Mouse (Mus musculus) monocyte, adult 5-6 weeks (primary cell): ENCODE measurements around the gene Tmem165. TPM values are rescaled to one million over a fixed set of nuclear protein-coding genes. Genes with fewer than 3 reads are reported as not detected.

Experiments used
- ATAC-seq: fragments of 153-309, 156-312 bp; replicated peaks from 2 replicates; pipeline ENCODE4 v1.8.0; 2017; ENCODE audit warnings: mild to moderate bottlenecking; ENCODE audit not compliant: low TSS enrichment, insufficient number of reproducible peaks, severe bottlenecking, poor library complexity, low FRiP score
- total RNA-seq: library from RNA; stranded (forward); fragments of 200-1000, 200-491, 200-594 nt; gene quantifications from 3 replicates; pipeline ENCODE4 v1.2.3, GENCODE M21; 2017

Gene Tmem165
- total RNA-seq, 1 experiment from 2014 or later, result 34.7 TPM

DNA sequence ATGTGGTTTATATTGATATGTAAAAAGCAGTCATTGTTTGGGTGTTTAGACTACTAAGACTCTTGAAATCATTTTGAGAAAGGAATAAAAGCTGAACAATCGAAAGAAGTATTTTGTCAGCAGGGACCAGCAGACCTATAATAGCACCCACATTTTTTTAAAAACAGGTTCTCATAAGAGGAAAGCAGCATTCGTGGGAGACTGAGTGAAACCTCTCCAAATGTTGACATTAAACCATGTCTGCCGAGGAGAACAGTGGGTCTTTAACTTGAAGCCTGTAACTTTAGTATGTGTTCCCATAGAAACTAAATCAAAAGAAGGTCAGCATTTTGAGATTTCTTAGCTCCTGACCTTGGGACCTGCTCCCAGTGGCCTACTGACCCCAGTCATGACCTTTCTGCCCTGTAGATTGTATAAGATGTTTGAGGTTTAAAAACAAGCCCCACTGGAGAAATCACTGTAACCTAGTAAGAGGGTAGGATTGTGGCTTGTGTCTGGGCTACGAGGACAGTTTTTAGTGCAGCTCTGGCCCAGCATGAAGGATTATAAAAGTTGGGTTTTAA, 19.8 kb upstream of the Tmem165 start:
- no peak for ATAC-seq

DNA sequence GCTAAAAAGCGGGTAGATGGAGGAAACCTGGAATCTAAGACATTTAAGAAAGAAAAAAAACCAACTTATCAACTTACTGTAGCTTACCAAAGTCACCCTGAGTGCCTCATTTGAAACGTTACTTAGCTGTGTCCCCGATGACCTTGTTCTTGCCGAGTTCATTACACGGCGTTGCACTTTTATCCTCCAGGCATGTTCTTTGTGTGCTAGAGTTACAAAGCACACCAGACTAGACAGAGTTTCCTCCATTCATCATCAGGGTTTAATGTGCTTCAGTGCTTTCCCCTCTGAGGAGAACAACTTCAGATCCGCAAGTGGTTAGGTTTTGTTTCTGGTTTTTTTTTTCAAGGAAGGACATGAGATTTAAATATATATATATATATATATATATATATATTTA, 18.9 kb upstream of the Tmem165 start:
- no peak for ATAC-seq

DNA sequence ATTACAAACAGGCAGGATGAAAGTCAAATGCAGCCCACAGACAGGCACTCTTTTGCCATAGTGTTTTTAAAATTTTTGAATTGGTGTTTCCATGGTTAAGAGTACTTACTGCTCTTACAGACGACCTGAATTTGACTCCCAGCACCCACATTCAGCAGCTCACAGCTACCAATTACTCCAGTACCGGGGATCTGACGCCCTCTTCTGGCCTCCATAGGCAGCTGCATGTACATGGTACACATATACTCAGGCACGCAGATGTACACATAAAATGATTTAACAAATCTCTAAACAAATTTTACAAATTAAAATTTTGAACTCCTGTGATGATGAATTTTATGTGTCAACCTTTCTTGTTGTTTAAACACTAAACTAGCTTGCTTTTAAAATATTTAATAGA, 13.2 kb upstream of the Tmem165 start:
- no peak for ATAC-seq

DNA sequence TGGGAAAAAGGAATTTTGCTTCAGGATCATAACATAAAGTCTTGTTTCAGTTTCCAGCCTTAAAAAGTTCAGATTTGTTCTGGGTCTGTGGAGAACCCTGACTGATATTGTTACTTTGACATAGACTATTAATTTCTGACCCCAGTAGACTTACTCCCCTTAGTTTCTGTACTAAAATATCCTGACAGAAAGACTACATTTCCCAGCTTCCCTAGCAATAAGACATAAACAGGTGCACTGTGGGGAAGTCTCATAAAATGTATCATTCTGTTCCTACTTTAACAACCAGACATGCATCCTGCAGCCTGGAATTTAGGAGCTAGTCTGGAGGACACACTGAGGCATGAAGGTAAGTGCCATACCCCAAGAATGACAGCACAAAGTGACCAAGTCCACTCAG, 12.6 kb upstream of the Tmem165 start:
- no peak for ATAC-seq

DNA sequence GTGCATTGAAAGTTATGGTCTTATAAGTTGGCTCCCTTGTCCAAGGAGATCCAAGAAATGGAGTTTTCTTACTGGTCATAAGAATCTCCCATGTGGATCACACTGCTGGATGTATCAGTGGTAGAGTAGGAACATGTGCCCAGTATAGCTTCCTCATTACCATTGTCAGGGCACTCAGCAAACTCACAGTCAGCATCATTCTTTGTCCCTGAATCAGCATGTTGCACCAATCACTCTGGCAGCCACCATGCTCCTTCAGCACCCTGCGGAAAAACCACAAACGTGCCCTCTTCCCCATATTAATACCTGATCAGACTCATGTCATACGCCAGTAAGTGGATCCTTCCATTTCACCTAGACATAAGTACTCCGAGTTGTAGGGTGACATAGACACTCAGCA, 8.6 kb upstream of the Tmem165 start:
- no peak for ATAC-seq

DNA sequence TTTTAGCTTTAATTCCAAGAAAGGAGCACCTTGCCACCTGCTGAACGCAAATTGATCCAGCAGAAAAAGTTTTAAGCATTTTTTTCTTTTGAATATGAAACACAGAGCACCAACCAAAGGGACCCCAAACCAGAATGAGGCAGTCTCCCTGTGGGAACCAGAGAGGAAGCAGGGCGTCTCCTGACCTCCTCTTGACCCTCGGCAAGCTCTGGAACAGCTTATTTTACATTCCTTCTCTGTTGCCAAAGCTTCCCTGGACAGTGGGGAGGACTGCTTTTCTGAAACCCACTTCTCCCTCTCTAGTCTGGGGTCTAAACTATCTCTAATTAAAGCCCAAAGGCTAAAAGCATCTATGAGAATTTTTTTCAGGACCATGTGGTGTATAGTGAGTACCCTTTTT, 7.3 kb upstream of the Tmem165 start:
- ATAC-seq, result no peak

DNA sequence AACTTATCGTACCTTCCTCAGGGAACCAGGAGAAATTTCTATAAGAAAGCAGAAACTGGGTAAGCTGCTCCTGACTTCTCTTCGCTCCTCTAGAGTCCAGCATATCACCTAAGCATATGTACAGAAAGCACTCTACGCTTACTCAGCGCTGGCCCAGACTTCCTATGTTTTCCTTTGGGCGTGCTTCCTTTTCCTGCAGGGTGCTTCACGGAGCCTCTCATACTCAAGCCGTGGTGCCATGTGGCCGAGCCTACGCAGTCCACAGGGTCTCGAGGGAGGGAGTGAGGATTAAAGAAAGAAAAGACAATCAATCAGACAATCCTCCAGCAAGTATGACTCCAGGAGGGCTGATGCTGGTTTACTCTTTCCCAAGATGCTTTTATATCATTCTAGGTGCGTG, 6.8 kb upstream of the Tmem165 start:
- ATAC-seq, result no peak

DNA sequence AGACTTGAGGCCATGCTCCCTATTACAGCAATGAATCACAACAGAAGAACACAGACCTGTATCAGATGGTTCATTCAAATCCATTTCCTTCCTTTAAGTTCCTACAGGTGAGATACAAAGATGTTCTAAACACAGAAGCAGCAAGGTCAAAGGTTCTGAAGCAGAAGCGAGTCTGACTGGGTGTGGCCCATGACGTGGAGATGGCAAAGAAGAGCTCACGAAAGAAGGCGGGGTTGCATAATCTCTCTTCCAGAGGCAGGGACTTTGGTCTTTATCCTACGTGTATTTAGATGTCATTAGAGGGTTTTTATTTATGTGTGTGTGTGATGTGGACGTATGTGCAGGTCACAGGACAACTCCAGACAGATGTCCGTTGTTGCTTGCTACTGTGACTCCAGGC, 6.0 kb upstream of the Tmem165 start:
- ATAC-seq, result no peak

DNA sequence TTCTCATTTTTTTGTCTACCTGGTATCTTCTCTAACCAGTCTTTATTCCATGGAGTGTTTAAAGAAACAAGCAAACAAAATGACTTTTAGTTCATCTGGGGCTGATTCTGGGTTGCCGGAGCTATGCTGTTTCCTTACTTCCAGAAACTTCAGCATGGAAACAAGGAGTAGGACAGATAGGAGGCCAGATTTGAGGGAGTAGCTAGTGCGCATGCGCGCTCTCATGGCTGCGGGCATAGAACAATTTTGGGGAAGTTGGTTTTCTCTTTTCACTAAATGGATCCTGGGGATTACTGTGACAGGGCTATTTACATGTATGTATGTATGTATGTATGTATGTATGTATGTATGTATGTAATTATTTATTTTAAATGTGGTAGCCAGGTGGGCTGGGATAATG, 4.5 kb upstream of the Tmem165 start:
- no peak for ATAC-seq

DNA sequence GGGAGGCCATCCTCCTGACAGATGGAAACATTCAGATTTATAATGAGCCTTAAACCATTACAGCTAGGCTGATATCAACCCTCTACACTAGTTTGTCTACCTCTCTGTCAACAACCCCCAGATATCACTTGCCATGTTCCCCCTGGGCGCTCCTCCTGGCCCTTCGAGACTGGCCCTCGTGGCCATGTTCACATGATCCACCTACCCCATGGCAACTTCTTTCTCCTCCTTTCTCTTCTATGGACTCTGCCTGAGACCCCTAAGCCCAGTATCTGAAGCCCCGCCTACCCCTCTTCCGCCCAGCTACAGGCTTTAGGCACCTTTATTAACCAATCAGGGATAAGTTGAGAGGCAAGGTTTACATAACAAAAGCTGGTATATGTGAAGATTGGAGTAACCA, 3.9 kb upstream of the Tmem165 start:
- no peak for ATAC-seq

DNA sequence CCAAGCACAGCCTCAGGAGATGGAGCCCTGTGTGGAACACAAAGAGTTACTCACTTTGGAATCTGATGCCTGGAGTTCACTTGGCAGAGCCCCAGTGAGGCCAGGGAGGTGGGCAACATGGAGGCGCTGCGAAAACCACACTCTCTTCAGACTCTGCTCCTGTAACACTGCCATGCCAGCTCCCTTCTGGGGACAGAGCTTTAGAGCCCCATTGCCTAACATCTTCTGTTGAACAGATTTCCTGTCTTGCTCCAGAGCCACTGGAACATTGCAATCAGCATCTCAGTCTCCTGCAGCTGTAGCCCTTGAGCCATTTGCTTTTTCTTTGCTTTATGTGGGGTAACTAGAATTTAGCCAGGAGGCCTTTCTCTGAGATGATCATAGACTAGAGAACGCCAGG, 1.4 kb upstream of the Tmem165 start:
- ATAC-seq, result no peak

DNA sequence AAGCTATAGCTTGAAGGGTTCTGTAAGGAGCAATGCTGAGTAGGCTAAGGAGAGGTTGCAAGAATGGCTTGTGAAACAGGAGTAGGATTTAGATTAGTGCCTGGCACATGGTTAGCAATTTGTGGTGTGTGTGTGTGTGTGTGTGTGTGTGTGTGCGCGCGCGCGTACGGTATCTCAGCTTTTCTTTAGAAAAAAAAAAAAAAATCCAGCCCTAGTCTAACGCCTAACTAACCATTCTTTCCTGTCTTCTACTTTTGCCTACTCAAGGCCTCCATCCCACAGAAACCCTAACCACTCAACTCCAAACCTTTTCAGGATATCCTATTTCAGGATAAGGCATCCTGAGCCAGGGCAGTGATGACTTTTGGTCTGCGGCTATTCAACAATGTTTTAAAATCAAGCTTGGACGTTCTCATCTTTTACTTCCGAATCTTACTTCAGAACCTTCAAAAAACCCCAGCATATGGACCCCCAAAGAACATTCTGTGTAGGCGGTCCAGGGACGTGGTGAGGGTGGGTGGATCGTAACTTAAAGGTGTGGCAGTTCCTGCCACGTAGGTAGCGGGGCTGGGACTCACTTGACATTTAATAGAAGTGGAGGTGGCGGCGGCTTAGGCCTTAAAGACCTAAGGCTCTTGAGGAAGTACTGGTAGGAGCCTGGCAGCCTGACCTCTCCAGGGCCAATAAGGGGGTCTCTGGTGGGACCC, 484 bp upstream of the Tmem165 start:
- peak; percentile 17; the same call in 1 of the 2 replicates for ATAC-seq

DNA sequence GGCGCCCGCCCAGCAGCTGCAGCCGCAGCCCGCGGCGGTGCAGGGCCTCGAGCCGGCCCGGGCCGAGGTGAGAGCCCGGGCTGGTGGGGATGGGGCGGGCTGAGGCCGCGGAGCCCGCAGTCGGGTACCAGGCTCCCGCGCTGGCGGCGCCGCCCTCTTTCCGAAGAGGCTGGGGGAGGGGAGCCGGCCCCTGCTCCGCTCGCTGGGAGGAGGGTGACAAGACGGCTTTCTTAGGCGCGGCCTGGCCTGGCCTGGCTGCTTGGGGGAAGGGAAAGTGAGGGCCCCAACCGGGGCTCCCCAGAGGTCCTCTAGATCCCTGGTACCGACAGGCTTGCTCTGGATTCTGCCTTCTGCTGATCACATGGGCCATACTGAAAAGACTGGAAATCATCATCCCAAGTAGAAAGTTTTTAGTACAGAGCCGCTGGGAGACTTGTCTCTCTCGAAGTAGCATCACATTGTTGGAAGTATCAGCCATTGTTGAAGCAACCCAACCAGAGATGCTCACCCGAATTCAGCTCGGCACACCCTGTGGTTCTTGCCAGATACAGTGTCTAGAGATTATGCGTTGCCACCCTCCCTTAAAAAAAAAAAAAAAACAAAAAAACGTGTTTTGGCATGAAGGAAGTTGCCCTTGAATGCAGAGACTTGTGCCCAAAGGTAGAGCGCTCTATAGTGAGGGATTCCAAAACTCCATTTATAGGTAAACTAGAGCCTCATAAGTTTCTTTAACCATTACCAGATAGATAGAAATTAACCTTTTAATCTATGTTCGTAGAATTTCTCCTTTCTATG, 803 bp downstream of the Tmem165 start:
- peak; percentile 25; the same call in 1 of the 2 replicates for ATAC-seq

DNA sequence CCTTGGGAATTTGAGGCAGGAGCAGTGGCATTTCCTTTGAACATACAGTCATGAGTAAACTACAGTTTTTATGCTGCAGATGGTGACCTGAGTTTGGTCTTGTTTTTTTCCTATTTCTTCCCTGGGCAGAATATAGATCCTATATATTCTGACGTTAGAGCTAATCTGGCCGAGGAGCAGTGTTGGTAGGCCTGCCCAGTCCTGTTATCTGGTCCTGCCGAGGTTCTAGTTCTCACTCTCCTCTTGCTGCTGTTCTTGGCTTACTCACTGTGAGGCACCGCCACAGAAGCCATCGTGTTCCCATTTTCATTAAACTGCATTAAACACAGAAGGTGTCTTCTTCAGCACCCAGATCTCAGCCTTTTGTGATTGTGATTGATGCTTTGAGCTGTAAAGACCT, 4.2 kb downstream of the Tmem165 start:
- no peak for ATAC-seq

DNA sequence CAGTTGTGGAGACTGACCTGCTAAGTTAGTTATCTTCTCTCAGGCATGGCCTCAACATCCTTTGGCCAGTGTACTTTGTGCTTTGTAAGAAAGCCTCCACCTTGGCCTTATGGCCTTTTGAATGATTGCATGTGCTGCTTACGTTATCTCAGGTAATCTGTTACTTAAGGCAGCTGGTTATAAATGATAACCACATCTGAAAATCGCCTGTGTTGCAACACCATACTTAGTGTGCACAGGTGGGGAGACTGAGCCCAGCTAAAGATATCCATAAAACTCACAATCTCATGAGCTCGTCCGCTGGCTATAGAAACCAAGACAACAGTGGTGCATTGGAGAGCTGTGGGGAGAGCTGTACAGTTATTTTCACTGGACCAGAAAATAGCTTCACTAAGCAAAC, 6.9 kb downstream of the Tmem165 start:
- no peak for ATAC-seq

DNA sequence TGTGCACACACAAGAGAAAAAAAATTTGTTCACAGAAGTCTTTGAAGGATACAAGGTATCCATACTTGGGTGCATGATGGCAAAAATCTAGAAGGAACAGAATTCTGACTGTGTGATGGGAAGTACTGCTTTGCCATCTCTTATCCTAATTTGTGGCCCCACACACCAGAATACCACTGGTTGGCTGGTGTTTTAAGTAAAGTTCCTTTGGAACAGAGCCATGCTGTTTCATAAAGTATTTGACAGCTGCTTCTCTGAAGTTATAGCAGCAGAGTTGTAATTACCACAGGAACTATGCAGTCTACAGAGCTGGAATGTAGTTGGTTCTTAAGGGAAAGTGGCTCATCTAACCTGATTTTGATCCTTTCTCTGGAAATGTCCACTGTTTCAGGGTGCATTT, 9.4 kb downstream of the Tmem165 start:
- ATAC-seq, result no peak

DNA sequence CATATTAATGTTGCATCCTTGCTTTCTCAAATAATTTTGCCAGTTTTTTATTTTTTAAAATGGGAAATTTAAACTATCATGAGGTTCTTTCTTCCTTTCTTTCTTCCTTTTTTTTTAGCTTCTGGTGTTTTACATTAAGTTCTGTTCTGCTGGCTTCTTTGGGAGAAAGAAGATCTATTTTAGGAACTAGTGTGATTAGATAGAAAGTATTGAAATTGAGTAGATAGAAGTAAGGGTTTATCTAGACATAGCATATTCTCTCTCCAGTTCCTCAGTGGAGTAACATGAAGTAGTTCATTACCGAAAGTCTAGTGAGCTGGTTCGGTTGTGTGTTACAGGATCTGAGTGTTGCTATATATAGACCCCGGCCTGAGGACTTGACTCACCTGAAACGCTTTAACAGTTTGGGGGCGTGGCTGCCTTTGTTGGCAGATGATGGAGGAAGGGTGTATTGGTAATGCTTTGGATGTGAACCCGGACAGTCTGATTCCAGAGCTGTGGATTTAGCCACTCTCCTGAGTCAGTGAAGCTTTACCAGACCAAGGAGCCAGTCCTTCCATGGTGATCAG, 10.8 kb downstream of the Tmem165 start:
- ATAC-seq, result no peak

DNA sequence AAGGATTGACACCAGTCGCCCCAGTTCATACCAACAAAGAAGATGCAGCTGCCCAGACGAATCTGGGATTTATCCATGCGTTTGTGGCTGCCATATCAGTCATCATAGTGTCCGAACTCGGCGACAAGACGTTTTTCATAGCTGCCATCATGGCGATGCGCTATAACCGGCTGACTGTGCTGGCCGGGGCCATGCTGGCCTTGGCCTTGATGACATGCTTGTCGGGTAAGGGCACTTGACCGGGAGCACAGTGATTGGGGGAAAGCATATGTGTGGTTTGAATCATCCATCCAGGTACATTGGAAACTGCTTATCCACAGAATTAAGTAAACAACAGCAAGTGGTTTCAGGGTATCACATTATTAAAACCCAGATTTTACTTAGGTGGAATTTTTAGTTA, 15.7 kb downstream of the Tmem165 start:
- no peak for ATAC-seq

DNA sequence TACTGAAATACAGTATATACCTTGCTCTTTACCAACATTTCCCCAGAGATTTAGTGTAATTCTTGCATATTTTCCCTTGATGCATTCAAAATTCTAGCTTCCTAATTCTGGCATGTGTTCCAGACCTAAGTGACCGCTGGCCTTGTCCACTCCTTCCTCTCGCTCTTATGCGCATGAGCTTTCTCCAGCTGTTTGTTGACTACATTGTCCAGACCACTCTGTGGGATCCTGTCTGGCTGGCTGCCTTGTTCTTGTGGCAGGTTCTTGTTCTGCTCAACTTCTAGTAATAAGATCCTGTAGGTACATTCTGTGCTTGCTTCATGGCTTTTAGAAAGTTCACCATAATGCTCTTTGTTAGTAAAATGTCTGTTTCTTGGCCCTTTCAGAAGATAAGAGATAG, 19.5 kb downstream of the Tmem165 start:
- no peak for ATAC-seq

DNA sequence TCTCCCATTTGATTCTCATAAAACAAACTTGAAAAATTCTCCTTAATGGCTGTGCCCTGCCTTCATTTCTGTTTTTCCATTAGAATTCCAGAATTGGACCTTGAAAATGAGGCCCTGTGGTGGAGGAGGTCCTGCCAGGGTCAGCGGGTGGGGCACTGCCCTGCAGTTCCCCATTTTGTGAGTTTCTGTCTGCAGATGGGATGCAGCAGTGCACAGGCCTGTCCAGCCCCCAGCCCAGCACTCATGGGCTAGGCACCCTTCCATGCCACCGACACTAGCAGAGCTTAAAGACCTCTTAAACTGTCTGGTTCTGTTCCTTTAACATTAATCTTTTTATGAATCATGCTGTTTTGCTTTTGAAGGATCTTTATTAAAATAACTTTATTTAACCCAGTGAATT, 22.2 kb downstream of the Tmem165 start:
- no peak for ATAC-seq
